Mouse (Mus musculus) cerebellum, postnatal 10 days (tissue): ENCODE measurements around the gene 1810010H24Rik.
A peak's percentile ranks its signal among the peaks of the same experiment; 100 is the strongest.
"Not testable (repeated sequence)": the region's sequence is repeated elsewhere in the genome, so short reads cannot be mapped to it uniquely, and the experiment has no call there.

Experiments used
- DNase-seq, 2 experiments: peaks; one replicate each; pipeline ENCODE4 v3.0.0; 2021; ENCODE audit warnings: mixed read lengths in 2 of 2

Gene 1810010H24Rik

DNA sequence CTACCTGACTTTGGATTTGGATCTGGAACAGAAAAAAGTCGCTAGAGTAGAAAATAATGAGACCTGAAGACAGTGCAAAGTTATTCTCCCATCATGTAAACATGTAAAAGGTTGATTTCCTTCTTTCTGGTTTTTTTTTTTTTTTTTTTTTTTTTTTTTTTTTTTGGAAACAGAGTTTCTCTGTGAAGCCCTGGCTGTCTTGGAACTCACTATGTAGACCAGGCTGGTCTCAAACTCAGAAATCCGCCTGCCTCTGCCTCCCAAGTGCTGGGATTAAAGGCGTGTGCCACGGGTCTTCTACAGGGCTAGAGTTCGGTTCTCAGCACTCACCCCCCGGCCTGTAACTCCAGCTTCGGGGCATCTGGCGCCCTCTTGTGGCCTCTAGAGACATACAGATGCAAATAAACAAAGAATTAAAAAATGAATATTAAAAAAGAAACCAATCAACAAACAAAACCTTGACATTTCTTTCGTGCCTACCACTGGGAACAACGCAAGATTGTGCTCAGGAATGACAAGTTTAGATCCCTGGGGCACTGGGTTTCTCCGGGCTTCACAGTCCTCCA is 11.4 kb upstream of the 1810010H24Rik start:
- no peak for DNase-seq

DNA sequence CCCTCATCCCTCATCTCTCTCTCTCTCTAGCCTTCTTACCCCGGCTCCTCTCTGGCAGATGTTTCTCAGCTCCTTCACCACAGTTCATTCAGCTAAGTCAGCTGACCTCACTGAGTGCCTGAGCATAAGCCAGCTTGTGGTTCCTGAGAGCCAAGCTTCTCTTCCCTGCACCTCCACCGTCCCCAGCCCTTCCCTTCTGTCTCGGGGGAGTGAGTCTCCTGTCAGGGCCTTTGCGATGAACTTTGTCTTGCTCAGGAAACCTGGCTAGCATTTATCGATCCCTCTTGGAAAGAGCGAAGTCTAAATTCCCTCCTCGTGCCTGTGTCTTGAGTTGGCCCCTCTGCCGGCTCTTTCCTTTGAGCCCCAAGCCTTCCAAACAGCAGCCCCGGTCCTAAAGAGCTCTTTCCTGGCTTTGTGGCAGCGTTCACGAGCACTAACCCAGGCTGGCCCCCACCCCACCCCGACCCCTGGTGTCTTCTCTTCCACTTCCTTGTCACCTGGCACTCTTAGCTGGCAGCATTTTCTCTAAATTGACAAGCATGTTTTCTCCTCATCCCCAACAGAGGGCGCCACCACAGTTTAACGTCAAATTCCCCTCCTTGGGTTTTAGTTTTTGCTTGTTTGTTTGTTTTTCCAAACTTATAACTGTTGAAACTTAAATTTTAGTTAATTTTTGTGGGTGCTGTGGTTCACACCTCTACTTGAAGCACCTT is 10.7 kb upstream of the 1810010H24Rik start:
- DNase-seq = peak; percentile 47 to 61

DNA sequence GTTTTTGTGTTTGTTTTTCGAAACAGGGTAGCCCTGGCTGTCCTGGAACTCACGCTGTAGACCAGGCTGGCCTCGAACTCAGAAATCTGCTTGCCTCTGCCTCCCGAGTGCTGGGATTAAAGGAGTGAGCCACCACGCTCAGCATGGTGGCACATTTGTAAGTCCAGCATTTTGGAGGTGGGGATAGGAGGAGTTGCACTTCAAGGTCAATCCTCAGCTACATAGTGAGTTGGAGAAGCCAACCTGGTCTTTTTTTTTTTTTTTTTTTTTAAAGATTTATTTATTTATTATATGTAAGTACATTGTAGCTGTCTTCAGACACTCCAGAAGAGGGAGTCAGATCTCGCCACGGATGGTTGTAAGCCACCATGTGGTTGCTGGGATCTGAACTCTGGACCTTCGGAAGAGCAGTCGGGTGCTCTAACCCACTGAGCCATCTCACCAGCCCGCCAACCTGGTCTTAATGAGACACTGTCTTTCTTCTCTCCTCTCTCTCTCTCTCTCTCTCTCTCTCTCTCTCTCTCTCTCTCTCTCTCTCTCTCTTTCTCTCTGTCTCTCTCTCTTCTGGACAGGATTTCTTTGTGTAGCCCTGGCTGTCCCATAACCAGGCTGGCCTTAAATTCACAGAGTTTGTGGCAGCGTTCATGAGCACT is 9.8 kb upstream of the 1810010H24Rik start:
- not testable (repeated sequence) for DNase-seq

DNA sequence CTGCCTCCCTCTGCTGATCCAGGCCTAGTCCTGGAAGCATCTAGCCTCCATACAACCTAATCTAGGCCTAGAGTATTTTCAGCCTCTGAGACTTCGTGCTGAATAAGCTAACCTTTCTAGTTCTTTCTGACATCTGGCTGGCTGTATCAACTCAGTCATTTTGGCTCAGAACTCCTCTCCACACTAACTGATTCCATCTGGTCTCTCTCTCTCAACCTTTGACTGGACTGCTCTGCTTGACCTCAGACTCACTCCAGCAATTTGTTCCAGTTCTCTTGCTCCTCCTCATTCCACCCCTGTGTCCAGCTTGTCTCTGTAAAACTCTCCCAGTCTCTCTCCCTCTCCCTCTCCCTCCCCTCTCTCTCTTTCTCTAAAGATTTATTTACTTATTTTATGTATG is 8.6 kb upstream of the 1810010H24Rik start:
- DNase-seq = no peak

DNA sequence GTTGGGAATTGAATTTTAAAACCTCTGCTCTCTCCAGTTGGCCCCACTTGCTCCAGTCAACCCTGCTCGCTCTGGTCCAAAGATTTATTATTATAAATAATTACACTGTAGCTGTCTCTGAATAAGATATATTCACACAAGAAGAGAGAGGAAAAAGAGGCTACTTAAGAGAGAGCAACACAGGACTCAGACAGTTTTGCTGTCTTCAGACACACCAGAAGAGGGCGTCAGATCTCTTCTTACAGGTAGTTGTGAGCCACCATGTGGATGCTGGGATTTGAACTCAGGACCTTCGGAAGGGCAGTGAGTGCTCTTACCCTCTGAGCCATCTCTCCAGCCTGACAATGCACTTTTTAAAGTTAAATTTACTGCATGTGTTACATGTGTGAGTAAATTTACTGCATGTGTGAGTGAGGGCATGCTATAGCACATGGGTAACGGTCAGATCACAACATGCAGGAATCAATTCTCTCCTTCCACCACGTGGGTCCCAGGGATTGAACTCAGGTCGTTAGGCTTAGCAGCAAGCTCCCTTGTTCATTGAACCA is 8.1 kb upstream of the 1810010H24Rik start:
- DNase-seq = no peak

DNA sequence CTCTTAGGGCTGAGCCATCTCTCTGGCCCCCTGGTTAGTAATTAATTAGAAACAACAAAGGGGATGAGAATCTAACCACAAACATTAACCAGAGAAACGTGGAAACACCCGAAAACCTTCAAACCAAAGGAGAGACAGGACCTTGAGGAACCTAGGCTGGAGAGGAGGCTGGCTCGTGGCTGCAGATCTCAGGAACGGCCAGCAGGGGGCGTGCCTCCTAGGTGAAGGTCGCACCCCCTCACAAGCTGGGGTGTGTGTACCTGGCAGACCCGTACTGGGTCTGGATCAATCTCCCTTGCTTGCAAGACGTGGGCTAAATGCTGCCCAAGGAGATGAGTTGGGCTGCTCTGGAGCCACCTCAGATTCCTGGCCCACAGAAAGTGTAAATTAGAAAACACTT is 6.9 kb upstream of the 1810010H24Rik start:
- peak in 1 of 2 experiments; percentile 19 for DNase-seq

DNA sequence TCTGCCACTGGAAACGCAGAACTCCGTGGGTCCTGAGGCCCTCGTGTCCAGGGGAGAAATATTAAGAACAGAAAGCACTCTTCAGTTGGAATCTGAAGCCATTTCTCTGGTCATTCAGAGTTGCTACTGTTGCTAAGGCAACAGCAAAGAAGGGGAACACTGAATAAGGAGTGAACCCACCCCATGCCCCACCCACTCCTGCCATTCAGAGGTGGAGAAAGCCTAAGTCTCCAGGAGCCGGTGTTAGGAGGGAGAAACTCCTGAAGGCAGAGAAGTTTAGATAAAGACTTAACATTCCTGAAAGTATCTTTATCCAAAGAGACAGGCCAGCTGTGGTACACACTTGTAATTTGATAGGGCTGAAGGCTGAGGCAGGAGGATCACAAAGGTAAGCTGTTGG is 6.2 kb upstream of the 1810010H24Rik start:
- no peak for DNase-seq

DNA sequence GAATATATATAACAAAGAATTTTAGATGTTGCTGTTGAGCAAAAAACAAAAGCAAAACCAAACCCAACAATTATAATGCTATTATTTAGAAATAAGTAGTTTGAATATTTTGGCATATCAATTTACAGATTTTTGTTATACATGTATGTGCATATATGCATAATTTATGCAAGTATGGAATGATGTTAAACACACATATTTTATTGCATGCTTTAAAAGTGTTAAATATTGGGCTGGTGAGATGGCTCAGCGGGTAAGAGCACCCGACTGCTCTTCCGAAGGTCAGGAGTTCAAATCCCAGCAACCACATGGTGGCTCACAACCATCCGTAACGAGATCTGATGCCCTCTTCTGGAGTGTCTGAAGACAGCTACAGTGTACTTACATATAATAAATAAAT is 5.8 kb upstream of the 1810010H24Rik start:
- DNase-seq = not testable (repeated sequence)

DNA sequence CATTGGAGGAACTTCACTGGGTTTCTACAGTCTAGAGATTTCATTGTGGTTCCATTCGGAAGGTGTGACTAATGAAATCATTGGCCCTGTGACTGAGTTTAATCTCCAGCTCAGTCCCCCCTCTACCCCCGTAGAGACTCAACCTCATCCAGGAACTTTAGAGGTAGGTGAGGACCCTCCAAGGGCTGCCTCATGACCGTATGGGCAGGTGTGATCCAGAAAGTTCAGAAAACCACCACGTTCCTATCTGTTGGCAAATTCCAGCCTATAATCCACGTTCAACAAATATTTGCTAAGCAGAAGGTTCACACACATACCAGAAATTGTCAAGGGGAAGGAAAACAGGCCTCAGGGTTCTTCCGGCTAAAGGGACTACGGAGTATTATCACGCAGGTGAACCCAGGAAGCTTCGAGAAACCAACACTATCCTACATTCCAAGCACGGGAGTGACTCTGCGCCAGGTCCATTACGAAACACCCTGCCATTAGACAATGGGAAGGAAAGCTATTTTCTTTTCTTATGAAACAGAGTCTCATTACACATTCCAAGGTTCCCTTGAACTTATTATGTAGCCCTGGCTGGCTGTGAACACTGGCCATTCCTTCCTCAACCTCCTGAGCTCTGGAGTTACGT is 3.3 kb upstream of the 1810010H24Rik start:
- no peak for DNase-seq

DNA sequence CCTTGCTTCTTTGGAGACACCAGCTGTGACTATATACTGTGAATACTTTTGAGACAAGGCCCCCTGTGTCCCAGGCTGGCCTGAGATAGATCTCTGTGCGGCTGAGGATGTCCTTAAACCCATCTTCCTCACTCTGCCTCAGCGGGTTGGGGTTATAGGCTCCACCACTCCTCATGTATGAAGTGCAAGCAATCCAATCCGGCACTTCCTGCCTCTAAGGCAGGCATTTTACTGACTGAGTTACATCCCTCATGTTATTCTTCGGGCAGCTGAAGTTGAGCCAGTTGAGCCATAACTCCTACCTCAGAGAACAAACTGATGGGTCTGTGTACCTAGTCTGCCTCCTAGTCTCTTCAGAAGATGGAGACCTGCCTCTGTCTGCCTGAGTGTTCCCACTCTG is 1.1 kb upstream of the 1810010H24Rik start:
- no peak for DNase-seq

DNA sequence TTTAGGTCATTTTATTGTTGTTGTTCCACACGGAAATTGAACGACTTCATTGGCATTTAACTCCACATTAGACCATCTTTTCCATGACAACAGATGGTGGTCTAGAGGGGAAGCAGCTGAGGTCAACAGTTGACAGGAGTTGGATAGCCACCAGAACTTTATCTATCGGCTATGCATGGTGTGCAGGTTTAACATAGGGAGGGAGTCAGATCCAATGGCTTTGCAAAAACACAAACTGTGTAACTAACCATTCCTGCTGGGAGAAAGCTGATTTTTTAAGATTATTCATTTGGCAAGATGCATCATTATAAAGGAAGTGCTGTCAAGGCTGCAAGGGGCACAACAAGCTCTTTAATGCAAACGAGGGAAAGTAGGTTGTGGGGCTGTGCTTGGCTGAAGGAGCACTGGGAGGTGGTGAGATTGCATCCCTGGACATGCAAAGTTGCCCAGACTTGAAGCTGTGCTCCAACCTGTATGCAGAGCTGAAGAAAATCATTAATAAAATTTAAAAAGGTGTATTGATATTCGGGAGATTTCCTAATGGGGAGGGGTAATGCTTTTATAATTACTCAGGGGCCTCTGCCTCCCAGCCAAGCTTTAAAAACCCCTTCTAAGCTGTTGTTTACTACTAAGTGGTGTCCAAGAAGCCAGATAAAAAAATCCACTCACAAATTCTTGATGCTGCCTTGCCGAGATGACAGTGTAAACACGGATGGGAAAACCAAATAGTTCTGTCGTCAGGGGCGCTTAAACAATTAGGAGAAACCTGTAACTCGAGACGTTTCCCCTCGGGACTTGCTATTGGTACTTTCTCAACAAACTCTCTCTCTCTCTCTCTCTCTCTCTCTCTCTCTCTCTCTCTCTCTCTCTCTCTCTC is 1.3 kb downstream of the 1810010H24Rik start:
- peak; percentile 54 to 70 for DNase-seq

DNA sequence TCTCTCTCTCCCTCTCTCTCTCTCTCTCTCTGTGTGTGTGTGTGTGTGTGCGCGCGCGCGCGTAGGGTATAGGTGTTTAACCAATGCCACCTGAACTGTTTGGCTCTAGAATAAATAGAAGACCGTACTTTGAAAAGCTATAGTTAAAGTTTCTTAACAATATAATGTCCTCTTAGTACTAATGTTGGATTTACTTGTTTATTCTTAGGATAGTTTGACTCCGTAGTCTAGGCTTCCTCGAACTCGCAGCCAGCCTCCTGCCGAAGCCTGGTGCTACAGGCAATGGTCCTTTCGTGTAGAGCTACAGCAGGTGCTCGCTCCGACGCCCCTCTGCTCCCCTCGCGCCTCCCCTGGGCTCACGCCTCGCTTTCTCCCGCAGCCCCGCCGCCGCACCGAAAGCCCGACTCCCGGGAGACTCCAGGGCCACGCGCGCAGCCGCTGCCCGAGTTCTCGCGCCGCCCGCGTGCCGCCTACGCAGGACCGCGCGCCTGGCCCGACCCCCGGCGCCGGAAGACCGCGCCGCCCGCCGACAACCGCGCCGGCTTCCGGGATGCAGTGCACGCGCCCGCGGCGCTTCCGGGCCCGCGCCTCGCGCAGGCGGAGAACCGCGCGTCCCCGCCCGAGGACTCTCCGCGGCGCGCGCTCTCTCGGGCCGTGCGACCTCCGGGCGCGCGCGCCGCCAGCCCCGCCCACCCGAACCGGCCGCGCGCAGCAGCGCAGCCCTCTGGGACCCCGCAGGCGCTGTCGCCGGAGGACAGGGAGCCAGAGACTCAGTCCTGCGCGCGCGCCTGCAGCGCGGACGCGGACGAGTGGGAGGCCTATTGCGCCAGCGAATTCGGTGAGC is 2.2 kb downstream of the 1810010H24Rik start:
- DNase-seq = peak; percentile 93 to 95

DNA sequence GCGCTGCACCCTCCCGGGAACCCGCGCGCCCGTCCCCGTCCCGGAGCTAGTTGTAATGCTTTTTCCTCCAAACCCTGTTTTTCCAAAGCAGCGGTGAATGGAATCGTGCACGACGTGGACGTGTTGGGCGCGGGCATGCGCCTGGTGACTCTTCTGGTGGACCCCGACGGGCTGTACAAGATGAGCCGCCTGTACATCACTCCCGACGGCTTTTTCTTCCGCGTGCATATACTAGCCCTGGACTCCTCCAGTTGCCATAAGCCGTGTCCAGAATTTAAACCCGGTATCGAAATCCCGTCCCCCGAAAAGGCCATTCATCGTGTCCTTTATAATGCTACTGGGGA is 2.8 kb downstream of the 1810010H24Rik start:
- no peak for DNase-seq

DNA sequence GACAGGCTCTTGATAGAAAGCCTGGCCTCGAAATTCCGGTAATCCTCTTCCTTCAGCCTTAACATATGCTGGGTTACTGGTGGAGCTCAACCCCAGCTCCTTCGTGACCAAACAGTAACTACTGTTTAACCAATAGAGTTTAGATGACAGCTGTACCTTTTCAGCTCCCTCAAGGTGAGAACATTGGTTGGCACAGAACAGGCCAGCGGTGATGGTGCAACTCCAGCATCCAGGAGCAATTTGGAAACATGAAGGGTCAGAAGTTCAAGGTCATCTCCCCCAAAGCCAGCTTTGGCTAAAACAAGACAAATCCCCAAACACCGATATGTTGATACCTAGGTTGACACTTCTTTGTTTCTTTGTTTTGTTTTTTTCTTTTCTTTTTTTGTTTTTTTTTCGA is 3.3 kb downstream of the 1810010H24Rik start:
- DNase-seq = no peak

DNA sequence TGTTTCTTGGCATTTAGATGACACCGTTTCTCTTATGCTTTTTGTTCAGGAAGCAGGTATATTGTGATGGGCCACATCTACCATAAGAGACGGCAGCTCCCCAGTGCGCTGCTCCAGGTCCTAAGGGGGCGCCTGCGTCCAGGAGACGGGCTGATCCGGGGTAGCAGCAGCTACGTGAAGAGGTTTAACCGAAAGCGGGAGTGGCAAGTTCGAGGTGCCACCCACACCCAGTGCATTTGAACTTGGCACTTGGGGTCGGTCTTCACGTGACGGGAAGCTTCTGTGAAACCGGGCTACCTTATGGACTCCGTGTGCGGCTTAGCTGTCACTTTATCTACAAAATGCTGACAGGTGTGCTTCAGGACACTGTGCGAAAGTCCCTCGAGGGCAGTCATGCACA is 4.1 kb downstream of the 1810010H24Rik start:
- DNase-seq = peak in 1 of 2 experiments; percentile 24

DNA sequence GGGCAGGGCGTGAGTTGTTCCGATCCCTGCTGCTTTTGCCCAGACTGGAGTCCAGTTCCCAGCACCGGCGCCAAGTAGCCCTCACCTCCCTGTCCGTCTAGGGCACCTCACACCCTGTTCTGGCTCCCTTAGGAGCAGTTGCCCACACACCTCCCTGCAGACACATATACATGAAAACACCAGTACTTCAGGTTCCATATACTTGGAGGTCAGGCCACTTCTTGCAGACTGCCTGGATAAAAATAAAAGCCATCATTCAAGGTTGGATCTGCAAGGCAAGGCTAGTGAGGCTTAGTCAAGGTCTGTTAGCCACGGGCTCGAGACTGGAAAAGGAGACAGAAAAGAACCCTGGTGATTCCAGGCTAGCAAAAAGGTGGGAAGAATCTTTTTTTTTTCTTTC is 6.2 kb downstream of the 1810010H24Rik start:
- DNase-seq = peak in 1 of 2 experiments; percentile 30

DNA sequence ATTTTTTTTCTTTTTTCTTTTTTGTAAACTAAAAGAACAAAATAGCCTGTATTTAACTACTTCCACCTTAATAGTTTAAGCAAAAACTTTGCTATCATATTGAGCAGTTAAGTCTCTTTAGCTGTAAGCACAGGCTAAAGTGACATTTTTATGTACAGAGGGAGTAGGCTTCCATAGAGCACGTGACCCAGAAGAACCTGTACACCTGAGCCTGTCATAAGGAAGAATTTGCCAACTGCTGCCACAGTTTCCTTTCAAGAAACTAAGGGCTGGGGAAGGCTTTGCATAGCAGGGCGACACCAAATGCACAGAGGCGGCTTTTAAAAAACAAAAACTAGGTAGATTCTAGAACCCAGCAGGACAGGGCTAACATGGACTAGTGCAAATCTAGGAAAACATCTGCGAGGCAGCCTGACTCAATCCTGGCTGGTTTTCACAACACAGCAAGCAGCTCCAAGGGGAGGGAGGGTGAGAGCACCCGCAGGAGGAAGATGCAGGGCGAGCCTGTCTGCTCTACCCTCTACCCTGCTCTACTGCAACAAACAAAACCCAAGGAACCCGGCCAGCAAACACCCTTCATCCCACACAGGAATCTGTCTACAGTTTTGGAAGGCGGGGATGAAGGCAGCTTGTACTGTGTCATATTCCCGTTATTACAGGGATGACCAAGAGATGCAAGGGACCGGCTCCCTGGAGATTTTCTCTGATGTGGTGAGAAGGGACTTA is 8.8 kb downstream of the 1810010H24Rik start:
- no peak for DNase-seq

DNA sequence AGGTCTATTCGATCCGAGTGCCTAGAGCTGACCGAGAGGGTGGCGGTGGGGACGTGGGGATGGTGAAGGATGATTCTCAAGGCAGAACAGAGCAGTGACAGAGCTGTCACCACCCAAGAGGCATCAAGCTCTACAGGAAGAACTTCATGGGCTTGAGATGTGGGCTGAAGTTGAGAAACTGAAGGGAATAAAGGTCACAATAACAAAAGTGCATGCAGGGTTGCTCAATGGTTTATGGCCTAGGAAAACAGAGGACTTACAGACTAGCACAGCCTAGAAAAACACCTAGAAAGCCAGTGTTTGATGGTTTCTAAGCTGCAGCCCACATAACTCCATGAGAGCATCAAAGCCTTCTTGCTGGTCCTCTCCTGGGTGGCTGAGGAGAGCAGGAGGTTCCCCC is 13.9 kb downstream of the 1810010H24Rik start:
- DNase-seq = no peak

DNA sequence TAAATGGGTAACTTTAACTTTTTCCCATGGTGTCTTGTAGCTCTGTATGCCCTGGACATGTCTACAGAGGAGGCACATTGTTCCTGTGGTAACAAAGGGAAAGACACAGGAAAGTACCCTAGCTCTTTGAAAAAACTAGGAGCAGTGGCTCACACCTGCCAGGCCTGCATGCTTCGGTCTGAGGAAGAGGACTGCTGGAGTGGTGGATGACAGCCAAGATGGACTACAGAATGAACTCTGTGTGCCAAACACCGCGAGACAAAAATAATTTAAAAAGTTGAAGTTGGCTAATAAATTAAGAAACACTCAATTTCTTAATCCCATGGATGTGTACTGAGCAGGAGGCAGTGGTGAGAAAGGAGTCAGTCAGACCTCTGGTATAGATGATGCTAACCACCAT is 15.9 kb downstream of the 1810010H24Rik start:
- no peak for DNase-seq

DNA sequence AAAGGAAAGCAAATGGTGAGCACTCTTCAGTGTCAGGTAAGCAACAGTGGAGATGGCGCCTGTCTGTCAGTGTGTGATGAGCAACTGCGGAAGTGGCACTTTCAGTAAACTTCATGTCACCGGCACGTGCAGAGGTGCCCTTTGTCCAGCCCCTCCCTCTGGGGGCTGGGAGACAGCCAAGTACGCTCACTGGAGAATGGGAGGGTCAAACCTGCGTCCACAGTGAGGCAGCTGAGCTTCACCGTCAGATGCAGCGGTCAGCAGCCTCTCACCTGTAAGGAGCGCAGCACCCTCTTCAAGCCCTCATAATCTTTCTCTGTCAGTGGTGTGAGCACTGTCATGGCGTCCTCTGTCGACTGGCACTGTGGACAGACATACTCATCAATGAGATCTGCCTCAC is 17.9 kb downstream of the 1810010H24Rik start:
- DNase-seq = no peak

DNA sequence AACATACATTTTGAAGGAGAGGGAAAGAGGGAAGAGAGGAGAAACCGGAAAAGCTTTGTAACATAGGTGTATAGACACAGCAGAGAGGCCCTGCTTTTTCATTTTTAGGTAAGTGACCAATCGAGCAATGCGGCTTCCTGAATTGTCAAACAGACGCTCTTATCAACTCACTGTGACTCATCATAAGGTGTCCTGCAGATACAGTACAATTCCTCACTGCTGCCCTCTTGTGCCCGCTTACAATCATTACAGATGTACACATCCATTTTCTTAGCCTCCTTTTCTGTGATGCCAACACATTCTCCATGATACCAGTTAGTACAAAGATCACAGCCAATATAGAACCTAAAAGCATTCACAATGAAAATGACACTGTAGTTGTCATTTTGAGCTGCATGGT is 18.8 kb downstream of the 1810010H24Rik start:
- DNase-seq = peak; percentile 85 to 87
